Mouse (Mus musculus): ENCODE results near the gene Syt2. TPM values are rescaled to one million over a fixed set of nuclear protein-coding genes. Genes with fewer than 3 reads are reported as not detected.

Gene Syt2
- polyA plus RNA-seq, 1 experiment from 2014 or later: 0.14 TPM

DNA sequence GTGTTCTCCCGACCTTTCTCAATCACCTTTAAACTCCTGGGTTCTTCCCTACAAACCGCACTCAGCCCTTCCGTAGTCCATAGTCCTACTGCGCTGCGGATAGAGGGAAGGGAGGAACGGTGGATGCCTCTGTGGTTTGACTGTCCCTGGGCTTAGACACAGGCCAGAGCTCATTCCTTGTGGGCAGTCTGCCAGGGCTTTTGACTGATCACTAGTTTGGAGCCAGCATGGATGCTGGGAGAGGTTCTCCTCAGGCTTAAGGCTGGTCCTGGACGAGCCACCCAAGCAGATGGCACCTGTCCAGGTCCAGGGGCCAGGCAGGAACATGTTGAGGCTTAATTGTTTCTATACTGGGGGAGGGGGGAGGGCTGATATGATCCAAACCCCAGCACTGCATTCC, 103.4 kb downstream of the Syt2 start:
- Histone ChIP-seq H3K4me1 (ENCODE audit: insufficient read depth, low read depth, low read length) (peaks cover 14% of the 10 kb centered on the region; the same call in 1 of the 2 replicates), H3K27ac (ENCODE audit: low read length) (no peak overlapping the region)
- ATAC-seq: no peak

DNA sequence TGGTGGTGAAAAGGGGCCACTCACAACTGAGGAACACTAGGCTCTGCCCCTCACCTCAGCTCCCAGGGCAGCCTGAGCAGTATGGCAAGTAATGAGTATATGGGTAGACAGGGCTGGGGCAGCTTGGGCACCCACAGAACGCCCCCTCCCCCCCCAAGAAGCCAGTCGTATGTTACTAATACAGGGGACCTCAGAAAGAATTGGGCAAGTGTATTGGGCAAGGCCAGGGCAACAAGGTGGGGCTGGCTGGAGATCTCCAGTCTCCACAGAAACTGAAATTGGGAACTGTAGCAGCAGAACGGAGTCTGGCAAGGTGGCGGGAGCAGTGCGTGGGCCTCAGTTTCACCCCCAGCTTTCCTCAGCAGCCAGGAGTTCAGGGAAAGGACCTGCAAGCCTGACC, 106.0 kb downstream of the Syt2 start:
- H3K4me1 ChIP-seq (ENCODE audit: insufficient read depth, low read depth, low read length): peaks cover 29% of the 10 kb centered on the region; the same call in 1 of the 2 replicates
- H3K9ac ChIP-seq (replicated peaks; ENCODE audit: low read depth): no peak overlapping the region
- TF ChIP-seq EP300 (IDR thresholded peaks at IDR 0.05): no peak
- TF ChIP-seq CTCF (IDR thresholded peaks at IDR 0.05): no peak
- no peak overlapping the region for H3K4me2 ChIP-seq (replicated peaks; ENCODE audit: low read depth, low read length)
- DNase-seq (ENCODE audit: low spot score): no peak
- no peak overlapping the region for H3K27ac ChIP-seq (ENCODE audit: low read length)
- H3K36me3 ChIP-seq (ENCODE audit: insufficient read depth, low read length): no peaks in the 10 kb centered on the region
- no peaks in the 10 kb centered on the region for H3K27me3 ChIP-seq (replicated peaks; ENCODE audit: insufficient read depth, low read length)
- no peak overlapping the region for H3K4me3 ChIP-seq (ENCODE audit: low read depth, low read length)
- H3K9me3 ChIP-seq (ENCODE audit: low read length): no peaks in the 10 kb centered on the region
- no peak for ATAC-seq
- 70% methylated on average over 5 of the region's 5 CpGs for WGBS

More for the DNA sequence above, 103.4 kb downstream of the Syt2 start:
- Histone ChIP-seq H3K36me3 (ENCODE audit: insufficient read depth, low read length) (no peaks in the 10 kb centered on the region), H3K9ac (replicated peaks; ENCODE audit: low read depth) (no peak overlapping the region), H3K4me2 (replicated peaks; ENCODE audit: low read depth, low read length) (no peak overlapping the region), H3K9me3 (ENCODE audit: low read length) (no peaks in the 10 kb centered on the region), H3K27me3 (replicated peaks; ENCODE audit: insufficient read depth, low read length) (no peaks in the 10 kb centered on the region), H3K4me3 (ENCODE audit: low read depth, low read length) (no peak overlapping the region)
- DNase-seq (ENCODE audit: low spot score): peak; percentile 46
- 58% methylated on average over 7 of the region's 7 CpGs for WGBS
- no peak for TF ChIP-seq EP300 (IDR thresholded peaks at IDR 0.05)
- TF ChIP-seq CTCF (IDR thresholded peaks at IDR 0.05): no peak

DNA sequence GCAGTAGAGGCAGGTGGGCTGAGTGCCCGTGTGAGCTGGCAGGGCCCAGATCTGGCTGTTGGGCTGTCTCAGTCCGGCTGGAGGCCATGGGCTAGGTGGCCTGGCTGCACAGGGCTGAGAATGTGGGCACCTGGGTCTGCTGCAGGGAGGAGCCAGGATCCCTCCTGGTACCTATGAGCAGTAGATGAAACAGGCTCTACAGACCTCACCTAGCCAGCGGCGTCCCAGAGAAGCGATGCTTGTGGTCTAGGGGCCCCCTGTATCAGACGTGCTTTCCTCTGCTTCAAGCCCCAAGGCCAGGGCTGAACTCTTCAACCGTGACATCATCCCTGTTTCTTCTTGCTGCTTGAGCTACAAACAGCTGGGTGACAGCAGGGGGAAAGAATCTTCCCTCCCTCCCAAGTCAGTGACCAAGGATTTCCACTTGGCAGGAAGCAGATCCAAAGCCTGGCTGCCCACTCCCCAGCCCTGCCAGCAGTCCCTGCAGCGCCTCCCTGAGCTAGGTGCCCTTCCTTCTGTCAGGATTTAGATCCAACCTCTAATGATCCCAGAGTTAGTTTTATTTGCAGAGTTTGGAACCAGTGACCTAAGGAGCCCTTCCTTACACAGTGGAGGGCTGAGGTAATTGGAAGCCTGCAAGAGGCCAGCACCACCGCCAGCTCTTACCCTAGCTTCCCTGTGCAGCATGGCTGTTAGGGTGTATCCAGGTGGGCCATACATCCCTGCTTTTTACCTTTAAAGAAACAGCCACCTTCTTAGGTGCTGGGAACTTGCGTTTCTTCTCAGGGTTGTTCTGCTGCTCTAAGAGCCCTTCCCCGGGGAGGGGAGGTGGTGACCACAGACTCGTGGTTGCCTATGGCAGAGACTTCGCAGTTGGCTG, 107.5 kb downstream of the Syt2 start:
- peak; percentile 74 for ATAC-seq
- no peaks in the 10 kb centered on the region for H3K27me3 ChIP-seq (replicated peaks; ENCODE audit: insufficient read depth, low read length)
- no peak overlapping the region for H3K4me2 ChIP-seq (replicated peaks; ENCODE audit: low read depth, low read length)
- 54% methylated on average over 13 of the region's 13 CpGs for WGBS
- H3K4me1 ChIP-seq (ENCODE audit: insufficient read depth, low read depth, low read length): peaks cover 29% of the 10 kb centered on the region; the same call in 1 of the 2 replicates
- peak; percentile 88 for DNase-seq (ENCODE audit: low spot score)
- H3K36me3 ChIP-seq (ENCODE audit: insufficient read depth, low read length): no peaks in the 10 kb centered on the region
- H3K9me3 ChIP-seq (ENCODE audit: low read length): no peaks in the 10 kb centered on the region
- no peak overlapping the region for H3K4me3 ChIP-seq (ENCODE audit: low read depth, low read length)
- H3K9ac ChIP-seq (replicated peaks; ENCODE audit: low read depth): 0 out of 2 replicates have a peak overlapping the region, but pooled peaks have one; percentile 5
- peak; percentile 40 for TF ChIP-seq CTCF (IDR thresholded peaks at IDR 0.05)
- TF ChIP-seq EP300 (IDR thresholded peaks at IDR 0.05): 0 out of 2 replicates have a peak, but pooled peaks have one; percentile 26
- H3K27ac ChIP-seq (ENCODE audit: low read length): peak overlapping the region; percentile 43; the same call in 1 of the 2 replicates

GRCm38 (mm10) chr1:134754818-134755217, 108.3 kb downstream of the Syt2 start:
- Histone ChIP-seq H3K36me3 (ENCODE audit: insufficient read depth, low read length) (no peaks in the 10 kb centered on the region; the same call in 1 of the 2 replicates), H3K27me3 (replicated peaks; ENCODE audit: insufficient read depth, low read length) (no peaks in the 10 kb centered on the region), H3K4me3 (ENCODE audit: low read depth, low read length) (no peak overlapping the region), H3K4me2 (replicated peaks; ENCODE audit: low read depth, low read length) (no peak overlapping the region), H3K9ac (replicated peaks; ENCODE audit: low read depth) (no peak overlapping the region), H3K27ac (ENCODE audit: low read length) (peak overlapping the region; percentile 47), H3K9me3 (ENCODE audit: low read length) (no peaks in the 10 kb centered on the region), H3K4me1 (ENCODE audit: insufficient read depth, low read depth, low read length) (peaks cover 29% of the 10 kb centered on the region; the same call in 1 of the 2 replicates)
- ATAC-seq (peak; percentile 32), DNase-seq (ENCODE audit: low spot score) (peak; percentile 50)
- WGBS: 63% methylated on average over 10 of the region's 10 CpGs
- no peak for TF ChIP-seq EP300 (IDR thresholded peaks at IDR 0.05)
- TF ChIP-seq CTCF (IDR thresholded peaks at IDR 0.05): no peak

DNA sequence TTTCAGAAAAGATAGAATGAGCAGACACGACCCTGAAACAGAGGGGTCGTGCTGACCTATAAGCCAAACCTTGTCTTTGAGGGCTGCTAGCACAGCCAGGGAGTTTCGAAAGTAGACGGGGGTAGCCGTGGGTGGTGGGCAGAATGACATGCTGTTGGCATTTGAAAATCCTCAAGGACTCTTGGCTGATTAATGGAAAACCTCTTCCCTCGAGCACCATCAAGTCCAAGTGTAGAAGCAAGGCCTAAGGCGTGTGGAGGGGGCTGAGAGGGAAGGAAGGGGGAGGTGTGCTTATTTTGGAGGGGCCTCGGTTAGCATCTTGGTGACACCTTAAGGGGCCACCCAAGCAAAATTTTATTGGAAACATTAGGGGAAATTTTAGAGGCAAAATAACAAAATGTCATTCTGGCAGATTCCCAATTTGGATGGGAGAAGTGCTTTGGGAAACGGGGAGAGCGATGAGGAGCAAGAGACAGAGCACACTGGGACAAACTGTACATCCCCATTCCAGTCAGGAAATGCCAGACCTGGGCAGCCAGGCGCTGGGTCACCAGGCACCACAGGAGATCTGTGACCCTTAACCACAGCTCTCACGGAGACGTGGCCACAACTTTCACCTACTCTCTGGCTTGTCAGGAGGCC, 109.2 kb downstream of the Syt2 start:
- Histone ChIP-seq H3K9ac (replicated peaks; ENCODE audit: low read depth) (no peak overlapping the region), H3K4me2 (replicated peaks; ENCODE audit: low read depth, low read length) (no peak overlapping the region), H3K4me1 (ENCODE audit: insufficient read depth, low read depth, low read length) (peaks cover 29% of the 10 kb centered on the region; the same call in 1 of the 2 replicates), H3K4me3 (ENCODE audit: low read depth, low read length) (no peak overlapping the region), H3K27me3 (replicated peaks; ENCODE audit: insufficient read depth, low read length) (no peaks in the 10 kb centered on the region), H3K9me3 (ENCODE audit: low read length) (no peaks in the 10 kb centered on the region), H3K36me3 (ENCODE audit: insufficient read depth, low read length) (no peaks in the 10 kb centered on the region; the same call in 1 of the 2 replicates), H3K27ac (ENCODE audit: low read length) (peak overlapping the region; percentile 47; the same call in 1 of the 2 replicates)
- 34% methylated on average over 13 of the region's 13 CpGs for WGBS
- no peak for TF ChIP-seq CTCF (IDR thresholded peaks at IDR 0.05)
- no peak for TF ChIP-seq EP300 (IDR thresholded peaks at IDR 0.05)
- ATAC-seq (peak; percentile 13; the same call in 1 of the 2 replicates), DNase-seq (ENCODE audit: low spot score) (peak; percentile 54)

Data from lung, postnatal 0 days (tissue).